Mouse (Mus musculus) forebrain, embryonic 13.5 days (tissue): ENCODE results near the gene Wdr54. TPM values are rescaled to one million over a fixed set of nuclear protein-coding genes. Genes with fewer than 3 reads are reported as not detected.

Experiments
- ATAC-seq: fragments of 200-750 bp; cut with Nextera tagmentation; 2 replicates; pipeline ENCODE4 v1.8.0; 2017
- H3K27ac ChIP-seq: fragments of 300-500 bp; sonication (generic); 2 replicates; pipeline ENCODE4 v1.5.1; 2015; ENCODE audit warnings: inconsistent platforms, mild to moderate bottlenecking, moderate library complexity
- H3K27me3 ChIP-seq: fragments of 300-500 bp; sonication (generic); 2 replicates; pipeline ENCODE4 v1.6.1; 2015; ENCODE audit warnings: mild to moderate bottlenecking, inconsistent platforms
- H3K36me3 ChIP-seq: fragments of 300-500 bp; sonication (generic); 2 replicates; pipeline ENCODE4 v1.6.1; 2015; ENCODE audit warnings: mild to moderate bottlenecking, inconsistent platforms; ENCODE audit not compliant: poor library complexity, severe bottlenecking
- H3K4me1 ChIP-seq: fragments of 300-500 bp; sonication (generic); 2 replicates; pipeline ENCODE4 v1.6.1; 2015; ENCODE audit warnings: inconsistent platforms
- H3K4me2 ChIP-seq: fragments of 300-500 bp; sonication (generic); 2 replicates; pipeline ENCODE4 v1.6.1; 2015; ENCODE audit warnings: inconsistent platforms, mild to moderate bottlenecking, moderate library complexity
- H3K4me3 ChIP-seq: fragments of 300-500 bp; sonication (generic); 2 replicates; pipeline ENCODE4 v1.5.1; 2015; ENCODE audit warnings: mild to moderate bottlenecking, inconsistent platforms
- H3K9ac ChIP-seq: fragments of 300-500 bp; sonication (generic); 2 replicates; pipeline ENCODE4 v1.6.1; 2015; ENCODE audit warnings: mild to moderate bottlenecking, inconsistent platforms
- H3K9me3 ChIP-seq: fragments of 300-500 bp; sonication (generic); replicated peaks from 2 replicates; pipeline ENCODE4 v1.6.1; 2016; ENCODE audit warnings: inconsistent platforms
- WGBS: fragments of 180-500 bp; shearing (Covaris S2); methylation state at CpG from one replicate; pipeline ENCODE4 v1.1.7; 2015; 5-methylcytosine and 5-hydroxymethylcytosine counted together
- polyA plus RNA-seq: library from polyadenylated mRNA; unstranded; fragments of >200 nt; fragmentation: Nextera tagmentation; extraction: Ambion mirVana; gene quantifications from 2 replicates; pipeline ENCODE4 v1.2.1, GENCODE M21; 2015

Gene Wdr54
- polyA plus RNA-seq, 1 experiment from 2014 or later: 17.5 TPM

GRCm38 (mm10) chr6:83111510-83112136, 44.6 kb downstream of the Wdr54 start:
- no peaks in the 10 kb centered on the region for H3K27me3 ChIP-seq
- ATAC-seq: no peak
- H3K4me1 ChIP-seq: peaks cover 45% of the 10 kb centered on the region
- no peak overlapping the region for H3K9ac ChIP-seq
- H3K9me3 ChIP-seq: no peaks in the 10 kb centered on the region
- H3K36me3 ChIP-seq: peaks cover 8% of the 10 kb centered on the region; the same call in 1 of the 2 replicates
- no peak overlapping the region for H3K27ac ChIP-seq
- no peak overlapping the region for H3K4me2 ChIP-seq
- whole genome bisulfite sequencing: 88% methylated on average over 4 of the region's 4 CpGs
- no peak overlapping the region for H3K4me3 ChIP-seq

- H3K27ac ChIP-seq: peak within 1 kb of the TSS; percentile 71
- H3K4me2 ChIP-seq: peak within 1 kb of the TSS; percentile 93
- H3K4me1 ChIP-seq: peaks cover 27% of the 10 kb centered on the region
- peak within 1 kb of the TSS; percentile 96 for H3K9ac ChIP-seq
- ATAC-seq: peak; percentile 85
- under 1% methylated on average over 69 of the region's 76 CpGs for whole genome bisulfite sequencing
- H3K27me3 ChIP-seq: no peaks in the 10 kb centered on the region
- H3K36me3 ChIP-seq: peaks cover 15% of the 10 kb centered on the region; the same call in 1 of the 2 replicates
- H3K4me3 ChIP-seq: peak within 1 kb of the TSS; percentile 94
- no peaks in the 10 kb centered on the region for H3K9me3 ChIP-seq
These were observed 47.2 kb downstream of the Wdr54 start, which contains the start of gene Mrpl53 for GRCm38 (mm10) chr6:83108762-83109668. Gene Mrpl53 (plus strand): TSS chr6:83109040.

GRCm38 (mm10) chr6:83107566-83108400, 48.4 kb downstream of the Wdr54 start:
- 0 out of 2 replicates have a peak overlapping the region, but pooled peaks have one; percentile 10 for H3K27ac ChIP-seq
- peaks cover 5% of the 10 kb centered on the region; the same call in 1 of the 2 replicates for H3K27me3 ChIP-seq
- H3K4me2 ChIP-seq: peak overlapping the region; percentile 93
- ATAC-seq: no peak
- WGBS: 36% methylated on average over 13 of the region's 13 CpGs
- peaks cover 15% of the 10 kb centered on the region; the same call in 1 of the 2 replicates for H3K36me3 ChIP-seq
- H3K9me3 ChIP-seq: no peaks in the 10 kb centered on the region
- peak overlapping the region; percentile 94 for H3K4me3 ChIP-seq
- H3K9ac ChIP-seq: peak overlapping the region; percentile 96; the same call in 1 of the 2 replicates
- H3K4me1 ChIP-seq: peaks cover 36% of the 10 kb centered on the region

GRCm38 (mm10) chr6:83104158-83104557, 52.0 kb downstream of the Wdr54 start:
- WGBS: 48% methylated on average over 4 of the region's 4 CpGs
- Histone ChIP-seq H3K9ac (no peak overlapping the region), H3K4me3 (no peak overlapping the region), H3K4me1 (peaks cover 39% of the 10 kb centered on the region), H3K4me2 (no peak overlapping the region), H3K27me3 (peaks cover 17% of the 10 kb centered on the region), H3K9me3 (no peaks in the 10 kb centered on the region), H3K27ac (no peak overlapping the region), H3K36me3 (peaks cover 12% of the 10 kb centered on the region; the same call in 1 of the 2 replicates)
- ATAC-seq: peak; percentile 25; the same call in 1 of the 2 replicates

- 49% methylated on average over 11 of the region's 11 CpGs for WGBS
- Histone ChIP-seq H3K27ac (no peak overlapping the region), H3K9me3 (no peaks in the 10 kb centered on the region), H3K4me1 (peaks cover 35% of the 10 kb centered on the region), H3K4me3 (peak overlapping the region; percentile 75; the same call in 1 of the 2 replicates), H3K4me2 (peak overlapping the region; percentile 100), H3K36me3 (peaks cover 12% of the 10 kb centered on the region; the same call in 1 of the 2 replicates), H3K9ac (peak overlapping the region; percentile 82; the same call in 1 of the 2 replicates), H3K27me3 (peaks cover 19% of the 10 kb centered on the region)
- no peak for ATAC-seq
These were observed 53.0 kb downstream of the Wdr54 start for GRCm38 (mm10) chr6:83103130-83103650.

GRCm38 (mm10) chr6:83101688-83102556, 54.3 kb downstream of the Wdr54 start:
- Histone ChIP-seq H3K27ac (peak overlapping the region; percentile 70), H3K4me2 (peak overlapping the region; percentile 100), H3K36me3 (0 out of 2 replicates have a peak, but pooled peaks cover 7% of the 10 kb centered on the region), H3K9me3 (no peaks in the 10 kb centered on the region), H3K9ac (peak overlapping the region; percentile 82), H3K4me1 (peaks cover 25% of the 10 kb centered on the region), H3K4me3 (peak overlapping the region; percentile 75), H3K27me3 (peaks cover 19% of the 10 kb centered on the region)
- peak; percentile 71 for ATAC-seq
- under 1% methylated on average over 65 of the region's 74 CpGs for WGBS

GRCm38 (mm10) chr6:83101316-83101687, 54.9 kb downstream of the Wdr54 start, which contains the start of the genes Ccdc142 and Gm42688:
Gene Ccdc142 (plus strand): TSS chr6:83101601.
Gene Gm42688 (plus strand): TSS chr6:83101617.
- WGBS: 2% methylated on average over 25 of the region's 25 CpGs
- H3K27me3 ChIP-seq: peaks cover 19% of the 10 kb centered on the region
- peak; percentile 86 for ATAC-seq

More at GRCm38 (mm10) chr6:83101316-83101687, 54.9 kb downstream of the Wdr54 start, which contains the start of the genes Ccdc142 and Gm42688:
- 0 out of 2 replicates have a peak, but pooled peaks cover 7% of the 10 kb centered on the region for H3K36me3 ChIP-seq
- peak within 1 kb of the TSS; percentile 100 for H3K4me2 ChIP-seq
- H3K27ac ChIP-seq: peak within 1 kb of the TSS; percentile 70
- peak within 1 kb of the TSS; percentile 75 for H3K4me3 ChIP-seq
- H3K9ac ChIP-seq: peak within 1 kb of the TSS; percentile 82
- no peaks in the 10 kb centered on the region for H3K9me3 ChIP-seq
- H3K4me1 ChIP-seq: peaks cover 25% of the 10 kb centered on the region

Other genes starting within 250 kb of the Wdr54 start
- 5.9 and 7.3 TPM in 2 replicates for gene Sema4f, start 216.6 kb downstream of the Wdr54 start, polyA plus RNA-seq
- not detected in 2 replicates for gene M1ap, start 209.5 kb downstream of the Wdr54 start, polyA plus RNA-seq
- gene Dok1, start 122.9 kb downstream of the Wdr54 start, polyA plus RNA-seq: 2.8 and 3.8 TPM in 2 replicates
- 5.4 and 6.2 TPM in 2 replicates for gene Loxl3, start 122.2 kb downstream of the Wdr54 start, polyA plus RNA-seq
- 144 and 154 TPM in 2 replicates for gene Aup1, start 101.9 kb downstream of the Wdr54 start, polyA plus RNA-seq
- gene Htra2, start 101.1 kb downstream of the Wdr54 start, polyA plus RNA-seq: 60.6 and 65.8 TPM in 2 replicates
- 0.53 and 0.59 TPM in 2 replicates for gene Dqx1, start 98.6 kb downstream of the Wdr54 start, polyA plus RNA-seq
- gene Tlx2, start 86.1 kb downstream of the Wdr54 start, polyA plus RNA-seq: not detected in 2 replicates
- 46.5 and 47.3 TPM in 2 replicates for gene Pcgf1, start 78.5 kb downstream of the Wdr54 start, polyA plus RNA-seq
- gene Lbx2, start 70.0 kb downstream of the Wdr54 start, polyA plus RNA-seq: 0.46 TPM in 1 of 2 replicates, not detected in the other
- gene Ccdc142, start 54.8 kb downstream of the Wdr54 start, polyA plus RNA-seq: 3.5 and 4.0 TPM in 2 replicates
- 2.3 and 2.6 TPM in 2 replicates for gene Gm42688, start 54.8 kb downstream of the Wdr54 start, polyA plus RNA-seq
- 141 and 151 TPM in 2 replicates for gene Mrpl53, start 47.4 kb downstream of the Wdr54 start, polyA plus RNA-seq
- gene Mogs, start 40.9 kb downstream of the Wdr54 start, polyA plus RNA-seq: 13.5 and 19.2 TPM in 2 replicates
- gene Wbp1, start 34.8 kb downstream of the Wdr54 start, polyA plus RNA-seq: 239 and 249 TPM in 2 replicates
- gene Ino80b, start 31.0 kb downstream of the Wdr54 start, polyA plus RNA-seq: 13.2 and 13.3 TPM in 2 replicates
- gene Rtkn, start 20.9 kb downstream of the Wdr54 start, polyA plus RNA-seq: 10.4 and 10.5 TPM in 2 replicates
- 2.7 and 3.6 TPM in 2 replicates for gene 1700003E16Rik, start within 50 bp of the Wdr54 start, polyA plus RNA-seq
- gene Dctn1, start 9.5 kb upstream of the Wdr54 start, polyA plus RNA-seq: 108 and 113 TPM in 2 replicates
- gene Slc4a5, start 63.4 kb upstream of the Wdr54 start, polyA plus RNA-seq: 0.34 and 0.62 TPM in 2 replicates
- gene Mthfd2, start 169.5 kb upstream of the Wdr54 start, polyA plus RNA-seq: 29.4 and 32.5 TPM in 2 replicates
- gene Mob1a, start 169.6 kb upstream of the Wdr54 start, polyA plus RNA-seq: 35.7 and 39.3 TPM in 2 replicates
- gene Bola3, start 192.8 kb upstream of the Wdr54 start, polyA plus RNA-seq: 92.7 and 103 TPM in 2 replicates